Mouse (Mus musculus) heart, adult 2 months (tissue): Measurements from ENCODE around the gene Ppp1cc. TPM values are rescaled to one million over a fixed set of nuclear protein-coding genes. Genes with fewer than 3 reads are reported as not detected.

Source experiments
- DNase-seq, 2 experiments: peaks; one replicate each; pipeline ENCODE4 v3.0.0; 2021
- H3K27ac ChIP-seq: fragments of 200-600 bp; 2 replicates; pipeline ENCODE4 v1.8.1; 2022
- H3K27me3 ChIP-seq: fragments of 200-500 bp; 2 replicates; pipeline ENCODE4 v1.6.1; 2012; ENCODE audit warnings: mild to moderate bottlenecking, low read length, inconsistent platforms, mixed read lengths; ENCODE audit not compliant: control insufficient read depth, insufficient read depth
- H3K36me3 ChIP-seq: fragments of 200-500 bp; 2 replicates; pipeline ENCODE4 v1.6.1; 2012; ENCODE audit warnings: low read length, inconsistent platforms; ENCODE audit not compliant: control insufficient read depth, insufficient read depth
- H3K4me1 ChIP-seq: fragments of 200-500 bp; 2 replicates; pipeline ENCODE4 v1.6.1; 2011; ENCODE audit warnings: low read length; ENCODE audit not compliant: control insufficient read depth, insufficient read depth
- H3K4me3 ChIP-seq: fragments of 200-600 bp; 2 replicates; pipeline ENCODE4 v1.8.1; 2022
- H3K79me2 ChIP-seq: fragments of 200-500 bp; replicated peaks from 2 replicates; pipeline ENCODE4 v1.6.1; 2012; ENCODE audit warnings: mild to moderate bottlenecking, inconsistent platforms, low read length, moderate library complexity, mixed read lengths; ENCODE audit not compliant: control insufficient read depth, insufficient read depth
- H3K9ac ChIP-seq: fragments of 200-500 bp; 2 replicates; pipeline ENCODE4 v1.6.1; 2012; ENCODE audit warnings: low read depth, mild to moderate bottlenecking, control low read depth, inconsistent platforms, low read length, mixed read lengths
- CTCF ChIP-seq: fragments of 200-600 bp; IDR thresholded peaks from 2 replicates; pipeline ENCODE4 v1.8.1; 2022; ENCODE audit warnings: antibody characterized with exemption, mild to moderate bottlenecking, moderate library complexity
- EP300 ChIP-seq: fragments of 200-500 bp; IDR thresholded peaks from 2 replicates; pipeline ENCODE4 v1.6.1; 2011; ENCODE audit warnings: low read depth, low read length, control low read depth; ENCODE audit not compliant: insufficient read depth
- POLR2A ChIP-seq: fragments of 200-500 bp; IDR thresholded peaks from 2 replicates; pipeline ENCODE4 v1.6.1; 2011; ENCODE audit warnings: mild to moderate bottlenecking, low read depth, low read length, control low read depth; ENCODE audit not compliant: insufficient read depth
- WGBS: fragments of 180-500 bp; shearing (Covaris S2); methylation state at CpG from one replicate; pipeline ENCODE4 v1.1.7; 2018; 5-methylcytosine and 5-hydroxymethylcytosine counted together
- intact Hi-C: fragments of 180-260 bp; cut with DNase I; formaldehyde crosslinking; loops from one replicate; pipeline ENCODE4 v1.15.1; 2025
- polyA plus RNA-seq: library from polyadenylated mRNA; depleted of rRNA; stranded (reverse); fragments of >200 nt; gene quantifications from 2 replicates; pipeline ENCODE4 v1.2.3, GENCODE M21; 2012
- total RNA-seq, 2 experiments: library from RNA; stranded (reverse); gene quantifications; 2 replicates each; pipeline ENCODE4 v1.2.3; 2021

Ppp1cc gene
- total and polyA plus RNA-seq, 3 experiments = 59.7 to 127 (median 101) TPM

- H3K27ac ChIP-seq = no peak overlapping the region
- H3K4me3 ChIP-seq = no peak overlapping the region
- no peak for TF ChIP-seq CTCF
- no peaks in the 10 kb centered on the region for H3K79me2 ChIP-seq
- WGBS = 66% methylated on average over 2 of the region's 2 CpGs
- H3K9ac ChIP-seq = no peak overlapping the region
- no peaks in the 10 kb centered on the region for H3K27me3 ChIP-seq
- intact Hi-C loops = no loop called here
- DNase-seq = no peak
- no peaks in the 10 kb centered on the region for H3K4me1 ChIP-seq
- H3K36me3 ChIP-seq = no peaks in the 10 kb centered on the region
Observed at GRCm38 (mm10) chr5:122204180-122204579, 46.1 kb downstream of the Ppp1cc start.

- TF ChIP-seq EP300 (no peak), POLR2A (no peak), CTCF (no peak)
- Histone ChIP-seq H3K27ac (no peak within 1 kb of the TSS), H3K4me1 (no peaks in the 10 kb centered on the region; the same call in 1 of the 2 replicates), H3K4me3 (no peak within 1 kb of the TSS), H3K27me3 (no peaks in the 10 kb centered on the region), H3K79me2 (no peaks in the 10 kb centered on the region), H3K36me3 (no peaks in the 10 kb centered on the region), H3K9ac (no peak within 1 kb of the TSS)
- DNase-seq = no peak
- 62% methylated on average over 4 of the region's 4 CpGs for WGBS
- intact Hi-C loops = no loop called here
Observed at GRCm38 (mm10) chr5:122206475-122206874, 48.4 kb downstream of the Ppp1cc start, which contains the start of gene Hvcn1. Gene Hvcn1 (plus strand): TSS chr5:122206804.

- intact Hi-C loops = no loop called here
- no peak overlapping the region for H3K27ac ChIP-seq
Observed at GRCm38 (mm10) chr5:122208909-122209308, 50.8 kb downstream of the Ppp1cc start.

GRCm38 (mm10) chr5:122209591-122210368 is 51.7 kb downstream of the Ppp1cc start:
- peak overlapping the region; percentile 52 for H3K9ac ChIP-seq
- no peaks in the 10 kb centered on the region for H3K79me2 ChIP-seq
- no peaks in the 10 kb centered on the region for H3K36me3 ChIP-seq
- peak overlapping the region; percentile 29 for H3K4me3 ChIP-seq
- DNase-seq = peak; percentile 68 to 74
- H3K27me3 ChIP-seq = no peaks in the 10 kb centered on the region
- H3K4me1 ChIP-seq = no peaks in the 10 kb centered on the region; the same call in 1 of the 2 replicates
- intact Hi-C loops = no loop called here
- peak overlapping the region; percentile 16; the same call in 1 of the 2 replicates for H3K27ac ChIP-seq
- WGBS = 11% methylated on average over 19 of the region's 21 CpGs
- TF ChIP-seq POLR2A = no peak
- no peak for TF ChIP-seq CTCF
- TF ChIP-seq EP300 = no peak

More at GRCm38 (mm10) chr5:122208909-122209308, 50.8 kb downstream of the Ppp1cc start:
- no peaks in the 10 kb centered on the region; the same call in 1 of the 2 replicates for H3K4me1 ChIP-seq
- WGBS = 77% methylated on average over 6 of the region's 6 CpGs
- no peak for DNase-seq
- TF ChIP-seq CTCF (no peak), POLR2A (no peak), EP300 (no peak)
- H3K36me3 ChIP-seq = no peaks in the 10 kb centered on the region
- no peaks in the 10 kb centered on the region for H3K27me3 ChIP-seq
- H3K4me3 ChIP-seq = no peak overlapping the region
- no peak overlapping the region for H3K9ac ChIP-seq
- no peaks in the 10 kb centered on the region for H3K79me2 ChIP-seq

- Histone ChIP-seq H3K9ac (no peak overlapping the region), H3K27ac (no peak overlapping the region), H3K27me3 (no peaks in the 10 kb centered on the region), H3K4me3 (no peak overlapping the region), H3K36me3 (no peaks in the 10 kb centered on the region), H3K4me1 (no peaks in the 10 kb centered on the region; the same call in 1 of the 2 replicates), H3K79me2 (no peaks in the 10 kb centered on the region)
- TF ChIP-seq POLR2A = no peak
- no peak for TF ChIP-seq EP300
- TF ChIP-seq CTCF = no peak
- no peak for DNase-seq
- intact Hi-C loops = no loop called here
- WGBS = 85% methylated on average over 8 of the region's 8 CpGs
Observed at GRCm38 (mm10) chr5:122210890-122211289, 52.8 kb downstream of the Ppp1cc start.

GRCm38 (mm10) chr5:122212125-122212524 is 54.0 kb downstream of the Ppp1cc start:
- Histone ChIP-seq H3K27ac (no peak overlapping the region), H3K4me1 (no peaks in the 10 kb centered on the region; the same call in 1 of the 2 replicates), H3K79me2 (no peaks in the 10 kb centered on the region), H3K27me3 (no peaks in the 10 kb centered on the region), H3K36me3 (no peaks in the 10 kb centered on the region), H3K4me3 (no peak overlapping the region), H3K9ac (no peak overlapping the region)
- WGBS = 80% methylated on average over 8 of the region's 8 CpGs
- TF ChIP-seq CTCF (no peak), EP300 (no peak), POLR2A (no peak)
- intact Hi-C loops = no loop called here
- DNase-seq = no peak
